Mouse (Mus musculus) liver, adult (tissue): ENCODE results near the gene Troap.

Source experiments
- GATA4 ChIP-seq: IDR thresholded peaks from 2 replicates; pipeline ENCODE4 v1.6.1; 2014; ENCODE audit warnings: mild to moderate bottlenecking, low read length; ENCODE audit not compliant: insufficient replicate concordance

Gene Troap

DNA sequence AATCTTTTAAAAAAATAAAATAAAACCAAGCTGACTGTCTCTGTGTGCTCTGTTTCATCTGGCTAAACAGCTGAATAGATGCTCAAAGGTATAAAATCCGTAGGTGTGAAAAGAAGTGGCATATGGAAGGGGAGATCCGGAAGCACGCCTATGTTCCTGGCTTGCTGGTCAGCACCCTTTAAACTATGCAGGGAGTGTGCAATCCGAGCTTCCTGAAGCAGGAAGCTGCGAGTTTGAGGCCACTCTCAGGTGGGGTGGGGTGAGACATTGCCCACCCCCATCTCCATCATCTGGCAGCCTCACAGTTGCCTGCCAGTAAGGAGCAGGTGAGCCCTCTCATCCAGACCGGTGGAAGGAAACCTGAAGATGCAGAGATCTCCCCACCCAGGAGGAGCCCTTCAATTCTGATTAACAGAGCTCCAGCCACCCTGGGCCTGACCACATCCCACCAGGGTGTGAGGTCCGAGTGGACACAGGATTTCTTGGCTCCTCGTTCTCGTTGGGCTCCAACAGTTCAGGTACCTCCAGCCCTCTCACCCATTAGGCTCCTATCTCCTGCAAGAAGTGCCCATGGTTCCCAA is at the start of gene Troap:
Troap (plus strand) TSS at position 557 of the 581 bp plus-strand sequence.
- TF ChIP-seq GATA4, result no peak

DNA sequence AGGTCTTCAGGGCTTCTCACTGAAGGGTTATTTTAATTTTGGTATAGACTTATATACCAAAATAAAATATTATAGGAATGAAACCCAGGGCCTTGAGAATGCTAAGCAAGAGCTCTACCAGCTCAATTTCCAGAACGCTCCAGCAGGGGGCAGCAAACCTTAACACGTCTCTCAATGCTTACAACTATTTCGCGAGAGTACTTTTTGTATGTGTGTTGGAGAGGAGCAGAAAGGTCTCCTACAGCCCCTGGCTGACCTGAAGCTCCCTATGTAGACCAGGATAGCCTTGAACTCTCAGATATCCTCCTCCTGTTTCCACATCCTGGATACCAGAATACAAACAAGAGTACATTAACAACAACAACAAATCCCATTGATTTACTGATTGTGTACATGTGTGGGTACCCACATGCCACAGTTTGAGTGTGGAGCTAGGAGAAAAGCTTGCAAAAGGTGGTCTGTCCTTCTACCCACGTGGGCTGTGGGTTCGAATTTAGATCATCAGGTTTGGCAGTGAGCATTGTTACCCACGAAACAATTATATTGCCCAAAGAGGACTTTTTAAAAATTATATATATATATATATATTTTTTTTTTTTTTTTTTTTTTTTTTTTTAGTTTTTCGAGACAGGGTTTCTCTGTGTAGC is 49.6 kb upstream of the Troap start:
- TF ChIP-seq GATA4, result no peak

DNA sequence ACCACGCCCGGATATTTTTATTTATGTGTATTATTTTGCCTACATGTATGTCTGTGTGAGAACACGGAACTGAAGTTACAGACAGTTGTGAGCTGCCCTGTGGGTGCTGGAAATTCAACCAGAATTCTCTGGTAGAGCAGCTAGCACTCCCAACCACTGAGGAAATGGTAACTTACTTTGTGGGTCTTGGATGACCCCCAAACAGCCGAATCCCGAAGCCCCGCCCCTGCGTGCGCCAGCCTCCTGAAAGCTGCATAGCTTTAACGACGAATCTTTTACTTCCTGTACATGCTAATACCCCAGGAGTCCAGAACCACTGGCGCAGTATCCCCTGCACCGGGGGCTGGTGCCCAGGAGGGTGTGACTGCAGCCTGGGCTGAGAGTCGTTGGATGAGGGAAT is 49.0 kb upstream of the Troap start:
- TF ChIP-seq GATA4, result no peak

DNA sequence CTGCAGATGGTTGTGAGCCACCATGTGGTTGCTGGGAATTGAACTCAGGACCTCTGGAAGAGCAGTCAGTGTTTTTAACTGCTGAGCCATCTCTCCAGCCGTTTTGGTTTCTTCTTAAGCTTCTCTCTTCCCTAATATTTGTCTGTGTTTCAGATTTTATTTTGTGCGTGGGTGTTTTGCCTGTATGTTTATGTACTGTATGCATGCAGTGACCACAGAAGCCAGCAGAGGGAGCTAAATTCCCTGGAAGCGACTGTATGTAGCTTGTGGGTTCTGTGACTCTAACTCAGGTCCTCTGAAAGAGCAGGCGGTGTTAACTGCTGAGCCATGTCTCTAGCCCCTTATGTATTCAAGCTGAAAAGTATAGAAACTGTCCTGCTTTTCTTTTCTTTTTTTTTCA is 48.1 kb upstream of the Troap start:
- no peak for TF ChIP-seq GATA4

DNA sequence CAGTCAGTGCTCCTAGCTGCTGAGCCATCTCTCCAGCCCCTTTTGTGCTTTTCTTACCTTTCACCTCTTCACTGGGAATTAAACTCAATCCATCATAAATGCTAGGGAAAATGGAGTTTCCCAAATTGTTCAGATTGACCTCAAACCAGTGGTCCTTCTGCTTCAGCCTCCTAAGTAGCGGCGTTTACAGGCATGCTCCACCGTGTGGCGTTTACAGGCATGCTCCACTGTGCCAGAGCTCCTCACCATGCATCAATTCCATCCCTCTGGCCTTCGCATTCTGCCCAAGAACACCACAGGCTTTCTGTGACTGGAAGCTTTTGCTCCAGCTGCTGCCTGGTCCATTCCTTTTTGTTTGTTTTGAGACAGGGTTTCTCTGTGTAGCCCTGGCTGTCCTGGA is 47.3 kb upstream of the Troap start:
- no peak for TF ChIP-seq GATA4

DNA sequence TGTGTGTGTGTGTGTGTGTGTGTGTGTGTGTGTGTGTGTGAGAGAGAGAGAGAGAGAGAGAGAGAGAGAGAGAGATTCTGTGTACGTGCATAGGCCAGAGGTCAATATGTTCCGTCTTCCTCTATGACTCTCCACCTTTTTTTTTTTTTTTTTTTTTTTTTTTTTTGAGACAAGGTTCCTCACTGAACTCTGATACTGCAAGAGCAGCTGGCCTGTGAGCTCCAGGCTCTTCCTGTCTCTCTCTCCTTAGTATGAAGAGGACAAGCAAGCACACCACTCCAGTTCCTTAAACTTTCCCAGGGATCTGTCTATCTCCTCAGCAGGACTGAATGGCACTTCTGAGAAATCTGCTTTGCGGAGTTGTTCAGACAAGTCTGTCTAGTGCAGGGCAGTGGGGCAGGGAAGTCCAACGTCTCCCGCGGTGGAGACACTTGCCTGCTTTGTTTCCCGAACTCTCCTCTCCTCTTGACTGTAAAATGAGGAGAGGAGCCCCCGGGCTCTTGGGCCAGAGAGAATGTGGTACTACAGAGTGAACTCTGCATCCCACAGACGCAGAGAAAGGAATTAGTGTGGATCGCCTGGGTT is 45.4 kb upstream of the Troap start:
- TF ChIP-seq GATA4, result no peak

DNA sequence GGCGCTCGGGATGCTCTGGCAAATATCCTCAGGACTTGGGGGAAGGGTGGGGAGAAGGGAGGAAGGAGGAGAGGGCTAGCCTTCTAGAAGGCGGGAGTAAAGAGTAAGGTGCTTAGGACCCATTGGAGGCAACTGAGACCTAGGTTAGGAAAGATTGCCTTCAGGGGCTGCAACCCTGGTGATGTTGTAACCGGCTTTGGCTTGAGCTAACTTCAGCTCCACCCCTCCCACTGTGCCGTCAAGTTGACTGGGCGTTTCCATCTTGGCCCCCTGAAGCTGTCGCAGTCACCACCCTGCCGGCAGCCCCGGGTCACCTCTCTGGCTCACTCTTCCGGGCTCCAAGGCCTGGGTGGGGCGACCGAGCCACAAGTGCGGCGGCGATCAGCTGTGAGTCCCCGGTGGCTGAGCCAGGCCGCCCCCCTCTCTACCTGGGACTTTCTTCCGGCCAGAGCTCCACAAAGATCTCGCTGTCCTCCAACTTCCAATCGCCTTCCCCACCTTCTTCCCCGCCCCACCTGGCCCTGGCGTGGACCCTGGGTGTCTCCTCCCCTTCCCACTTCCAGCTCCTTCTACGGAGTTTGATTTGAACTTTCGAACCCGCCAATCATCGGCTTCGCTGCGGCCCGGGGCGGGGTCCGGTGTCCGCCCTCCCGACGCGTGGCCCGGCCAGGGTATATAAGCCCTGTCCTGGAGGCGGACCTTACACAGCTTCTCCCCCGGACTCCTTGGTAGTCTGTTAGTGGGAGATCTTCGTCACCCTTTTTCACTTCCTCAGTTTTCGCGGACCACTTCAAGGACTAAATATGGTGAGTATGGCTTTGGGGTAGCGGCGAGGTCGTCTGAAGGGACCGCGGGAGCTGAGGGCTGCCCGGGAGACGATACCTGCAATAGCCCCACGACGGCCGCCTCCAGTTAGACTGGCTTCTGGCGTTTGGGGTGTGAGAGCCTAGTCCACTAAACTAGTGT is 44.5 kb upstream of the Troap start, which contains the start of gene Tuba1c:
Tuba1c (plus strand) TSS at position 273 of the 966 bp plus-strand sequence.
- TF ChIP-seq GATA4, result no peak

DNA sequence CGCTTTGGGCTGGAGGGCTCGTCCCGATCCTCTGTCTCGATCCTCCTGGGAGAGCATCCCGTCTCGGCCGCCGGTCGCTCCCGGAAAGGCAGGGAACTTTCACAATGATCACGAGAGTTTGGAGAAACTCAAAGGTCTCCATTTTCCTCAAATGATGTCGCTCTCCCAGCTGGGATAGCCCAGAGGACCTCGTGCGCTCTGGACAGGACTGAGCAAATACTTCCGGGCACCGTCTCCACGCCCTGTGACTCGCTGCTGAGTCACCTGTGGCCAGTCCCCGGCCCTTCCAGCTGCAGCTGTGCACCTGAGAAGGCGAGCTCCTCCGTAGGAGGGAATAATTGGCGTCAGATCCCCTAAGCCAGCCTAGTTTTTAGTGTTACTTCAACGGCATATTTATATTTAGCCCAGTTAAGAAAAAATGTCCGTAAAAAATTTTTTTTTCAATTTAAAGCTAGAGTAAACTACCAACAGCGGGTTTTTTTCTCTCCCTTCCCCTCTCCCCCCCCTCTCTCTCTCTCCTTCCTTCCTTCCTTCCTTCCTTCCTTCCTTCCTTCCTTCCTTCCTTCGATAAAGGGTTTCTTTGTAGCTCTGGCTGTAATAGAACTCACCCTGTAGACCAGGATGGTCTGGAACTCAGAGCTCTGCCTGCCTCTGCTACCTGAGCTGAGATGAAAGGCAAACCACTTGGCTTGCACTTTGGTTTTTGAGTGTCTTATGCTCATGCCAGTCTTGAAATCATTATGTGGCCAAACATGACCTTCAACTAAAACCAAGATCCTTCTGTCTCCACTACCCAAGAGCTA is 43.6 kb upstream of the Troap start:
- no peak for TF ChIP-seq GATA4

DNA sequence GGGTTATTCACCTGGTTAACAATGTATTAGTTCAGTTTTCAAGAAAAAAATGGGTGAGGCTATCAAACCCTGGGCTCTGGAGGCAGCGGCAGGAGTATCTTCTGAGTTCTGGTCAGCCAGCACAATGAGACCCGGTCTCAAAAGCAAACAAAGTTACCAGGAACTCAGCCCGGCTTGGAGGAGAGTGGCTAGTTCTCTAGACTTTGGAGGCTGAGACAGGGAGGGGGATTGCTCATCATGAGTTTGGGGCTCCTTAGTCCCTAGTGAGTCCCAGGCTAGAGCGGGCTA is 43.0 kb upstream of the Troap start:
- TF ChIP-seq GATA4, result no peak

DNA sequence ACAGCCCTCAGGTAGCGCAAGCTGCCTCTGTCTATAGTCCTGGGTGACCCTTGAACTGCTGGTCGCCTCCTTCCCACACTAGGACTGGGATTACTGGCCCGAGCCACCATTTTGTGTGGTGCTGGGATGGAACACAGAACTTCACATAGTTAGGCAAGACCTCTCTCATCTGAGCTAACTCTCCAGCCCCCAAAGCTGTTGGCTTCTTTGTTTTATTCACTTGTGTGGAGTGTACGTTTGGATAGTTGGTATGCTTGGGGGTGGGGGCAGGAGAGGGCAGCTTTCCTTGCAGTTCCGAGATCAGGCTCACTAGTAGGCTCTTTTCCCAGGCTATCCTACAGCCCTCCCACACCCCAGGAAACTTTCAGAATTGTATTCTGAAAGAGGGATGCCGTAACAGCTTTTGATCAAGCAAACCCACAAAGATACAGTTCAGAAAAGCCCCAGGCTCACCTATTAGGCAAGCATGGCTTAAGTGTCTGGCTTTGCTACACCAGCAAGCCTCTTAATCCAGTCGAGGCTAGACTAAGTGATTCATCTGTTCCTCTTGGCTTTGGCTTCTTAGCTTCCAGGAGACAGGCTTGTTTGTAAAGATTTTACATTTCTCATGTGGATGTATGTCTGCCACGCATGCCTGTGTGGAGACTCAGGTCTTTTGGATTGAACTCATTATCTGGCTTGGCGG is 42.2 kb upstream of the Troap start:
- no peak for TF ChIP-seq GATA4

DNA sequence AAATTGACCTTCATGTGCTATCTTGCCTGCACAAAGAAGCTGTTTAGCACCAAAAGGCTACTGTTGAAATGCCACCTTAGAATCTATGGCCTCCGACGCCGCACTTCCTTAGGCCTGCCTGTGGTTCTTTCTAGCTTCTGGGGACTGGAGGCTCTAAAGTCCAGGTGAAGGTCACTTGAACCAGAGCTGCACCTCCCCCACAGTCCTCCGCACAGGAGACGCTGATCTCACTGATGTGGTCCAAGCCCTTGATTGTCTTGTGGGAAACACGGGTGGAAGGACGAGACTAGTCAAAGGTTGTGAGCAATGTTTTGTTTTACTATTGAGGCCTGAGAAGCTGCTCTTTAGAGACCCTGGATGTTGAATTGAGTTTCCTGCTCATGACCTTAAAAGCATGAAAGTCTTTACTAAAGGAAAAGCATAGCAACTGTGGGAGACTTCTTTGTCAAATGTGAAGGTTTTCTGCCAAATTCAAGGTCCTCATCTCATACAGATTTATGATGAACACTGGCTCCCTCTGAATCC is 41.6 kb upstream of the Troap start:
- no peak for TF ChIP-seq GATA4

DNA sequence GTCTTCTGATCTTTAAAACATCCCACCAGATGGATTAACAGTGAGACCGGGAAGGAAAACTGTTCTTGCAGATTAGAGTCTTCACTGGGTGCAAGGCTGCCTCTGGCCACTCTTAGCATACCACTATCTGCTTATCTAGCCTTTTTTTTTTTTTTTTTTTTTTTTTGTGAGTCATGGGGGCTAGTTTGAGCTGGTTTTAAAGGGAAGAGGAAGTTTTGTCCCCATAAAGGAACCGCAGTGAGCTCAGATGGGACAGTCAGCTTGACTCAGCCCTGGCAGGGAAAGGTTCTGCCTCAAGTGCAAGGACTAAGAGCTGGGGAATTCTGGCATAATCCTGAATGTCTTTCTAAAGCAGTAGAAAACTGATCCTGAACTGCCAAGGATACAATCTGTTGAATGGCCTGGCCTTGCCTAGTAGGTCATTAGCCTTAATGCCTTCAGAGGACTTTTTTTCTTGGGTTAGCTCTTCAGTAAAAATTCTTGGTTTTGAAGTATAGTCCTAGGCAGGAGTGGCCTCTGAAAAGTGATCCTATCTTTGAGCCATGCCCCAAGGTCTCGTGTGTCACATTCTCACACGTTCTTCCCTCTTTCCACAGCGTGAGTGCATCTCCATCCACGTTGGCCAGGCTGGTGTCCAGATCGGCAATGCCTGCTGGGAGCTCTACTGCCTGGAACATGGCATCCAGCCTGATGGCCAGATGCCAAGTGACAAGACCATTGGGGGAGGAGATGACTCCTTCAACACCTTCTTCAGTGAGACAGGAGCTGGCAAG is 40.7 kb upstream of the Troap start:
- TF ChIP-seq GATA4, result no peak

DNA sequence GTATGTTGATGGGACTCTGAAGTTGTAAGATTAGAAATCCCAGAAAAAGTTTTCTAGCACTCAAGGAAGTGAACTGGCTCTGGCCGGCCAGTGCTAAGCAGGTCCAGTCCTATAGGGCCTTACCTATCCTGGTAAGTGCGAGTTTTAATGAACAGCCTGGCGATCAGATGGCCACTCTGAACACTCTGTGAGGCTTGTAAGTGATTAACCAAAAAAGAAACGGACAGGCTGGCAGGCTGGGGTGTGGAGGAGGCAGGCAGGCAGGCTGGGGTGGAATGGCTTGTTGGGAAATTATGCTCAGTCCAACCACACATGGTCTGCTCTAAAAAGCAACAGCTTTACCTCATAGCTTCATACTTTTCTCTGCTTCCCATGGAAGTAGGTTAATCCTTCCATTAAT is 38.9 kb upstream of the Troap start:
- TF ChIP-seq GATA4, result no peak
